Comparison of ENCODE assay signal across 10 mouse cellular contexts in the genomic region with DNA sequence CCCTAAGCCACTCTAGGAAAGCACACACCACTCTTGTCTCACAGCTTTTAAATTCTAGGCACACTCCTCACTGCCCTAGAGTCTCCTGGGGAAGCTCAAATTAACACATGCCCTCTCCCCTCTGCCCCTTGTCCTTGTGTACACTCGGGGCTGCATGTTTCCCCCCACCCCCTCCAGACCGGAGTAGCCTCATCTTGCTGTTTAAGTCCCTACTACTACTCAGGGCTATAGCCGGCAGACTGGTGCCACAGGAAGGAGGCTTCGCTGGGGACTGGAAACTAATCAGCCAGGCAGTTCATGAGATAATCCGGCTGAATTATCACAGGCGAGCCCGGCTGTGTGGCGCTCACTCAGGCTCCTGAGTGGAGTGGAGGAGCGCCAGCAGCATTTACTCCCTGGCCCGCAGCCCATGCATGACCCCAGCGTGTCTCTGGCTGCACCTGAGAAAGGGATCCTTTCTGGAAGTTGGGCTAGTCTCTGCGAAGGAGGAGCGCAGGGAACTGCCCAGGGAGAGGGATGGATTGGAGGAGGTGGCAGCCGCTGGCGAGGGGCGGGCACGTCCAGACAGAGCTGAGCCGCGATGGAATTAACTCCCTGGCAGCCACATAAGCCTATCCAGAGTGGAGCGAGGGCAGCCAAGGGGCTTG. TPM values are rescaled to one million over a fixed set of nuclear protein-coding genes. Genes with fewer than 3 reads are reported as not detected.
DNase-seq lines count a peak whose midpoint lies in the region; ATAC-seq lines count a peak whose summit lies in the region.
"Had no signal": no experiment of that assay in that cellular context is flagged by ENCODE, and none has a peak within 500 bp of the region (broad histone marks: within the 10 kb centered on the region; RNA-seq: fewer than 3 reads in every experiment).

TSS of gene Ano2 (plus strand) at position 363 of the 647 bp plus-strand sequence.

- H3K9me3 ChIP-seq in heart, embryonic 13.5 days, result no peaks in the 10 kb centered on the region
- no peaks in the 10 kb centered on the region for H3K9me3 ChIP-seq in hindbrain, embryonic 14.5 days (ENCODE audit: control insufficient read depth, low read length)
- H3K9me3 ChIP-seq in neural tube, embryonic 11.5 days (ENCODE audit: control insufficient read depth, low read length), result no peaks in the 10 kb centered on the region

- intact Hi-C loops in heart, postnatal 25 days (cut with DNase I), result no loop called here

- H3K9ac ChIP-seq in heart, embryonic 13.5 days, result peak within 1 kb of the TSS; percentile 51; the same call in 1 of the 2 replicates
- H3K9ac ChIP-seq in hindbrain, embryonic 14.5 days, result peak within 1 kb of the TSS; percentile 22; the same call in 1 of the 2 replicates
- H3K9ac ChIP-seq in neural tube, embryonic 11.5 days (ENCODE audit: low read length), result no peak within 1 kb of the TSS; the same call in 1 of the 2 replicates
- H3K9ac ChIP-seq: liver, embryonic 14.5 days had no signal

- peak within 1 kb of the TSS; percentile 44 for H3K4me3 ChIP-seq in heart, embryonic 13.5 days
- peak within 1 kb of the TSS; percentile 23 for H3K4me3 ChIP-seq in hindbrain, embryonic 14.5 days (replicated peaks; ENCODE audit: low read length)
- 0 out of 2 replicates have a peak within 1 kb of the TSS, but pooled peaks have one; percentile 15 for H3K4me3 ChIP-seq in neural tube, embryonic 11.5 days (ENCODE audit: low read depth, low read length)

- no peaks in the 10 kb centered on the region for H3K36me3 ChIP-seq in heart, embryonic 13.5 days
- no peaks in the 10 kb centered on the region for H3K36me3 ChIP-seq in hindbrain, embryonic 14.5 days (replicated peaks; ENCODE audit: control insufficient read depth, insufficient read depth)
- H3K36me3 ChIP-seq in neural tube, embryonic 11.5 days (ENCODE audit: control insufficient read depth, insufficient read depth, low read length), result no peaks in the 10 kb centered on the region

- H3K27ac ChIP-seq in heart, embryonic 13.5 days (replicated peaks), result no peak within 1 kb of the TSS
- H3K27ac ChIP-seq in hindbrain, embryonic 14.5 days, result no peak within 1 kb of the TSS
- H3K27ac ChIP-seq in neural tube, embryonic 11.5 days (ENCODE audit: low read depth, low read length), result no peak within 1 kb of the TSS
- H3K27ac ChIP-seq: liver, embryonic 14.5 days had no signal

- H3K27me3 ChIP-seq in heart, embryonic 13.5 days (replicated peaks), result peaks cover 46% of the 10 kb centered on the region
- H3K27me3 ChIP-seq in hindbrain, embryonic 14.5 days (ENCODE audit: control insufficient read depth, insufficient read depth, low read length), result 0 out of 2 replicates have a peak, but pooled peaks cover 7% of the 10 kb centered on the region
- no peaks in the 10 kb centered on the region for H3K27me3 ChIP-seq in neural tube, embryonic 11.5 days (ENCODE audit: control insufficient read depth, insufficient read depth, low read length)

- no peak for ATAC-seq in heart, embryonic 13.5 days (ENCODE audit: extremely low read depth, insufficient number of reproducible peaks, low FRiP score, low TSS enrichment)
- ATAC-seq in hindbrain, embryonic 14.5 days (ENCODE audit: low FRiP score), result peak; percentile 63
- ATAC-seq in neural tube, embryonic 11.5 days (ENCODE audit: insufficient read depth, low FRiP score, low TSS enrichment), result 0 out of 2 replicates have a peak, but pooled peaks have one; percentile 23
- no peak for ATAC-seq in megakaryocyte, adult 5-6 weeks (ENCODE audit: poor library complexity, severe bottlenecking)

- DNase-seq in heart, postnatal 25 days (ENCODE audit: low spot score), result no peak
- DNase-seq in right cerebral cortex, postnatal 4 days, result peak; percentile 16
- no peak for DNase-seq in right cerebral cortex, adult 18-20 months
- DNase-seq in hindbrain, embryonic 14.5 days (ENCODE audit: low spot score), result peak; percentile 36
- DNase-seq in neural tube, embryonic 11.5 days (ENCODE audit: low spot score), result peak; percentile 21
- no peak for DNase-seq in thymus, postnatal 14 days

- peak within 1 kb of the TSS; percentile 73 for H3K4me2 ChIP-seq in heart, embryonic 13.5 days
- H3K4me2 ChIP-seq in hindbrain, embryonic 14.5 days (replicated peaks), result peak within 1 kb of the TSS; percentile 60
- H3K4me2 ChIP-seq in neural tube, embryonic 11.5 days (ENCODE audit: low read depth), result peak within 1 kb of the TSS; percentile 34

- peaks cover 20% of the 10 kb centered on the region for H3K4me1 ChIP-seq in heart, embryonic 13.5 days
- H3K4me1 ChIP-seq in hindbrain, embryonic 14.5 days (replicated peaks; ENCODE audit: control insufficient read depth, insufficient read depth, low read length), result 0 out of 2 replicates have a peak, but pooled peaks cover 4% of the 10 kb centered on the region
- H3K4me1 ChIP-seq in neural tube, embryonic 11.5 days (ENCODE audit: control insufficient read depth, insufficient read depth, low read length), result peaks cover 6% of the 10 kb centered on the region; the same call in 1 of the 2 replicates

- 3% methylated on average over 20 of the region's 20 CpGs for WGBS in heart, embryonic 13.5 days
- WGBS in hindbrain, embryonic 14.5 days, result 5% methylated on average over 20 of the region's 20 CpGs
- 2% methylated on average over 20 of the region's 20 CpGs for WGBS in neural tube, embryonic 11.5 days

RNA-seq across cellular contexts. Expression of gene Ano2, which starts in this region (rescaled TPM):
- polyA plus RNA-seq in heart, embryonic 13.5 days (2015; fragmentation: Nextera tagmentation; extraction: Ambion mirVana), result 0.12 and 0.24 TPM in 2 replicates
- not detected for total RNA-seq in heart, postnatal 25 days (2021)
- 0.70 and 0.99 TPM in 2 replicates for polyA plus RNA-seq in hindbrain, embryonic 14.5 days (2014; fragmentation: Nextera tagmentation; extraction: Ambion mirVana)
- polyA plus RNA-seq in neural tube, embryonic 11.5 days (2014; fragmentation: Nextera tagmentation; extraction: Ambion mirVana), result 0.29 and 0.31 TPM in 2 replicates
- not detected in 2 replicates for total RNA-seq in megakaryocyte, adult 5-6 weeks (2015)
- not detected in 2 replicates for total RNA-seq in megakaryocyte, adult 5-6 weeks (2017)
- total RNA-seq: common myeloid progenitor, adult 5-6 weeks had no signal

Comparison
In these comparisons a context has a peak if more than half of its experiments do, and no peak if none do; other contexts are left out.
1. Peak in DNase-seq, ATAC-seq, H3K4me3 ChIP-seq, H3K9ac ChIP-seq and H3K4me2 ChIP-seq in hindbrain, embryonic 14.5 days; RNA of the gene not detected or under 1 TPM.
2. Peak in DNase-seq, ATAC-seq, H3K4me3 ChIP-seq and H3K4me2 ChIP-seq in neural tube, embryonic 11.5 days; RNA of the gene not detected or under 1 TPM.